Mouse (Mus musculus): ENCODE measurements around the gene Zbtb43. TPM values are rescaled to one million over a fixed set of nuclear protein-coding genes. Genes with fewer than 3 reads are reported as not detected.

The Zbtb43 gene
- 10 to 100 TPM; 17.9 to 45.4 (median 27.9) TPM for total RNA-seq (2018; cell fraction: chromatin; rRNA removed)
- 10 to 100 TPM in 19 of 26 experiments, 1 to 10 TPM in 7; 7.4 to 15.3 (median 11.1) TPM for total RNA-seq (2018; cell fraction: cytosol; rRNA removed)
- 10 to 100 TPM; 16.3 to 40.4 (median 24.7) TPM for total RNA-seq (2018; cell fraction: nucleus; rRNA removed)
- polyA plus RNA-seq (2018): 10.3 to 12.9 TPM (median 11.6 TPM) in 3 replicates

DNA sequence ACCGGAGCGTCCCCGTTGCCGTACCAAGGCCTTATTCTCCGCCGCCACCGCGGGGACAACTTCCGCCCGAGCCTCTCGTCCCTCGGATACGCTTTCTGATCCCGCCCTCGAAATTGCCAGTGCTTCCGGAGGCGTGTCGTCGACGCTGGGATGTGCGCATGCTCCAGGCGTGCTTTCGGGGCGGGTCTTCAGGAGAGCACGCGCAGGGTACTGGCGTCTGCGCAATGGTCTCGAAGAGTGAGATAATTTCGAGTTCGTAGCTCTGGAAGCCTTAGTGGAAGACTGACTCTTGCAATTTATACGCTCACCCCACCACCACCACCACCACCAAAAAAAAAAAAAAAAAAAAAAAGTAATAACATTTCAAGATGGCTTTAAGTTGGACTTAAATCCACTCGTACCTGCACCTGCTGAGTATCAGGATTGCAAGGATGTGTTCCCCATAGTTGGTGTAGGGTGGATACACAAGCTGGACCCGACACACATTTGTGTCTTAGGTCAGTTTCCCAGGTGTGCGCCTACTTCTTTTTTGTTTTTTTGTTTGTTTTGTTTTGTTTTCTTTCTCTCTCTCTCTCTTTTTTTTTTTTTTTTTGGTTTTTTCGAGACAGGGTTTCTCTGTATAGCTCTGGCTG lies at the start of gene Zbtb43:
Zbtb43 (minus strand) TSS at position 94 of the 632 bp plus-strand sequence.
- 2% methylated on average over 34 of the region's 36 CpGs for WGBS (ENCODE audit: missing documents)
- Histone ChIP-seq H3K27ac (peak within 1 kb of the TSS; percentile 24; the same call in 1 of the 2 replicates), H3K79me2 (ENCODE audit: inconsistent target) (peaks cover 45% of the 10 kb centered on the region), H3K36me3 (ENCODE audit: inconsistent target) (peaks cover 15% of the 10 kb centered on the region), H3K4me3 (ENCODE audit: inconsistent target) (peak within 1 kb of the TSS; percentile 69)

- no peaks in the 10 kb centered on the region for H3K36me3 ChIP-seq (ENCODE audit: inconsistent target)
- H3K27ac ChIP-seq: no peak overlapping the region
- H3K79me2 ChIP-seq (ENCODE audit: inconsistent target): no peaks in the 10 kb centered on the region
- no peak overlapping the region for H3K4me3 ChIP-seq (ENCODE audit: inconsistent target)
- WGBS (ENCODE audit: missing documents): 58% methylated on average over 19 of the region's 19 CpGs
Measured at GRCm38 (mm10) chr2:33515856-33516255, 47.5 kb upstream of the Zbtb43 start.

DNA sequence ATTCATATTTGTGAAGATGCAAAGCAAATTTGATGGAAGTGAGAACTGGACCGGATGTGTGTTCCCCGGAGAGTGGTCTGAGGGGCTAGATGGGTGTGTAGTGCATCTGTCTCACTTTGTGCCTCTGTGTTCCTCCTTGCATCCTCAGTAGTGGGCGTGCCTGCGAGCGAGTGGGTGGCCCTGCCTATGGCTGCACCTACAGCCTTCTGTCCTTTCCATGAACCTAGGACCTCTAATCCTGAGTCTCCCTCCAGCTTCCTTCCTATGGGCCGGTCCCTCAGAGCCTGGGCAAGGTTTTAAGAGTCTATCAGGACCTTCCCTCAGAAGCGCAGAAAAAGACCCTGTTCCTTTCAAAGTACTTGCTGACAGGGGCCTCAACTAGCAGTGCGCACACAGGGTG lies 47.1 kb upstream of the Zbtb43 start:
- H3K27ac ChIP-seq: no peak overlapping the region
- no peaks in the 10 kb centered on the region for H3K79me2 ChIP-seq (ENCODE audit: inconsistent target)
- no peaks in the 10 kb centered on the region for H3K36me3 ChIP-seq (ENCODE audit: inconsistent target)
- no peak overlapping the region for H3K4me3 ChIP-seq (ENCODE audit: inconsistent target)
- WGBS (ENCODE audit: missing documents): 84% methylated on average over 8 of the region's 8 CpGs

- Histone ChIP-seq H3K79me2 (ENCODE audit: inconsistent target) (no peaks in the 10 kb centered on the region), H3K27ac (no peak overlapping the region), H3K36me3 (ENCODE audit: inconsistent target) (no peaks in the 10 kb centered on the region), H3K4me3 (ENCODE audit: inconsistent target) (no peak overlapping the region)
- WGBS (ENCODE audit: missing documents): 100% methylated on average over 1 of the region's 1 CpGs
Measured at GRCm38 (mm10) chr2:33510791-33511190, 42.4 kb upstream of the Zbtb43 start.

GRCm38 (mm10) chr2:33502602-33503001 lies 34.2 kb upstream of the Zbtb43 start:
- Histone ChIP-seq H3K36me3 (ENCODE audit: inconsistent target) (no peaks in the 10 kb centered on the region), H3K27ac (no peak overlapping the region), H3K79me2 (ENCODE audit: inconsistent target) (no peaks in the 10 kb centered on the region), H3K4me3 (ENCODE audit: inconsistent target) (no peak overlapping the region)
- 27% methylated on average over 2 of the region's 2 CpGs for WGBS (ENCODE audit: missing documents)

DNA sequence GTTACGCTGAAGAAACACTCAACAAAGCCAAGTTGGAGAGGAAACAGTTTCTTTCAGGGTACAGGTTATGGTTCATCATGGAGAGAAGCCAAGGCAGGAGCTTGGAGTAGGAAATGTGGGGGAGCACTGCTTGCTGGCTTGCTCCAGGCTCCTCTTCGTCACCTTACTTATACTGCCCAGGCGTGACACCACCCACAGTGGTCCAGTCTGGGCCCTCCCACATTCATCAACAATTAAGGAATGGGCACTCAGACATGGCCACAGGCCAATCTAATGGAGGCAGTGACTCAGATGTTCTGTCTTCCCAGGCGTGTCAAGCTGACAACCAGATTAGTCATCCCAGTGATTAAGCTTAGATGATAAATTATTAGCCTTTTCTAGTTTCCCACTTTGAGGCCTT lies 29.9 kb upstream of the Zbtb43 start:
- WGBS (ENCODE audit: missing documents): 89% methylated on average over 3 of the region's 4 CpGs
- no peak overlapping the region for H3K27ac ChIP-seq
- H3K4me3 ChIP-seq (ENCODE audit: inconsistent target): no peak overlapping the region

DNA sequence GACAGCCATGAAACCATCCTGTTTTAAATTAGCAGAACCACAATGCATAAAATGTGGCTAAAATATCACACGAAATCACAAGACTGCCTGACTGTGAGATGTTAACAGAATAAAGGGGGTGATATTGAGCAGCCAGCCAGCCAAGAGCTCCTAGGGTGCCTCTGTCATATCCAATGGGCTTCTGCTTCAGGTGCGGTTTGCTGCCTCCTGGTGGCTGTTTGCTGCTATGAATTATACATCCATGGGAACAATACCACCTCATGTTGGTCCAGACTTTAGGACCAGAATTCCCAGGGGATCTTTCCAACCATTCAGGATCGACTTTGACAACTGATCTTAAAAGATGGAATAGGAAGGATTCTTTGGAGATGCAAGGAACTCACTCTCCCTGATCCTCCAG lies 27.3 kb upstream of the Zbtb43 start:
- Histone ChIP-seq H3K36me3 (ENCODE audit: inconsistent target) (no peaks in the 10 kb centered on the region), H3K27ac (no peak overlapping the region), H3K79me2 (ENCODE audit: inconsistent target) (no peaks in the 10 kb centered on the region), H3K4me3 (ENCODE audit: inconsistent target) (no peak overlapping the region)
- WGBS (ENCODE audit: missing documents): 66% methylated on average over 3 of the region's 3 CpGs

More for the DNA sequence above, 29.9 kb upstream of the Zbtb43 start:
- Histone ChIP-seq H3K79me2 (ENCODE audit: inconsistent target) (no peaks in the 10 kb centered on the region), H3K36me3 (ENCODE audit: inconsistent target) (no peaks in the 10 kb centered on the region)

GRCm38 (mm10) chr2:33492041-33492440 lies 23.7 kb upstream of the Zbtb43 start:
- WGBS (ENCODE audit: missing documents): 77% methylated on average over 3 of the region's 3 CpGs
- Histone ChIP-seq H3K4me3 (ENCODE audit: inconsistent target) (no peak overlapping the region), H3K27ac (no peak overlapping the region), H3K36me3 (ENCODE audit: inconsistent target) (no peaks in the 10 kb centered on the region), H3K79me2 (ENCODE audit: inconsistent target) (no peaks in the 10 kb centered on the region)

- WGBS (ENCODE audit: missing documents): 77% methylated on average over 10 of the region's 10 CpGs
- Histone ChIP-seq H3K79me2 (ENCODE audit: inconsistent target) (no peaks in the 10 kb centered on the region), H3K27ac (no peak overlapping the region), H3K4me3 (ENCODE audit: inconsistent target) (no peak overlapping the region), H3K36me3 (ENCODE audit: inconsistent target) (no peaks in the 10 kb centered on the region)
Measured at GRCm38 (mm10) chr2:33489565-33489964, 21.2 kb upstream of the Zbtb43 start.

DNA sequence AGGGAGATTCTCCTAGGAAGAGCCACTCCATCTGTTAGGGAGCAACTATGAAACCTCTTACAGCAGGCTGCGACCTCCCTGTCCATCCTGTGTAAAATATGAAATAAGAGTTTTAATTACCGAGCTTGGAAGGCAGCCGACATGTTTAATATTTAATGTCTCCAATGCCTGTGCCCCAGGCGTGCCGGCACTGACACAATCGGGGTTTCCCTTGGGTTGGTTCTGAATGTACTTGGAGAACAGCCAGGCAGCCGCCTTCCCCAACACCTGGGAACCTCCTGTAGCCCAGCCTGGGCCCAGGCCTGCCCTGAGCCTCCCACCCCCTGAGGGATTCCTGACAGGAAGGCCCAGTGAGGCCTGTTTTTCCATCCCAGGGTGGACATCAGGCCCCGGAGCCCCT lies 19.0 kb upstream of the Zbtb43 start:
- no peak overlapping the region for H3K27ac ChIP-seq
- WGBS (ENCODE audit: missing documents): 74% methylated on average over 8 of the region's 8 CpGs
- no peaks in the 10 kb centered on the region for H3K36me3 ChIP-seq (ENCODE audit: inconsistent target)
- H3K4me3 ChIP-seq (ENCODE audit: inconsistent target): no peak overlapping the region
- H3K79me2 ChIP-seq (ENCODE audit: inconsistent target): no peaks in the 10 kb centered on the region

DNA sequence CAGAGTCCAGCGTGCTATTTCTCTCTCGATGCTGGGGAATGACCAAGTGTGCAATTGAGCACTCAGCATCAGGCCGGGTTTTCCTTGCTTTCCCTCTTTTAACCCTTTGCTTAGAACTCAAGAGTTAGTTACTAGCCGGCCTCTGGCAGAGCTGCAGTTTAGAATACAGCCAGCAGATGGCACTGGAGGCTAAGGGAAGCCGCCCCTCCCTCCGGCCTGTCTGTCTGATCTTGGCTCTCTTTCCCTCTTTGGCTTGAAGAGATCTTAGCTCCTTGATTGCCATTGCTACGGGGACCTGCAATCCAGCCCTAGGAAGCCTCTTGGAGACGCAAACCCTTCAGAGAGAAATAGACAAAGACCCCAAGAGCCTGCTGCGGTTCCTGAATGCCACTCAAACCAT lies 18.5 kb upstream of the Zbtb43 start:
- H3K27ac ChIP-seq: no peak overlapping the region
- no peaks in the 10 kb centered on the region for H3K36me3 ChIP-seq (ENCODE audit: inconsistent target)
- 13% methylated on average over 9 of the region's 9 CpGs for WGBS (ENCODE audit: missing documents)
- no peak overlapping the region for H3K4me3 ChIP-seq (ENCODE audit: inconsistent target)
- H3K79me2 ChIP-seq (ENCODE audit: inconsistent target): no peaks in the 10 kb centered on the region

DNA sequence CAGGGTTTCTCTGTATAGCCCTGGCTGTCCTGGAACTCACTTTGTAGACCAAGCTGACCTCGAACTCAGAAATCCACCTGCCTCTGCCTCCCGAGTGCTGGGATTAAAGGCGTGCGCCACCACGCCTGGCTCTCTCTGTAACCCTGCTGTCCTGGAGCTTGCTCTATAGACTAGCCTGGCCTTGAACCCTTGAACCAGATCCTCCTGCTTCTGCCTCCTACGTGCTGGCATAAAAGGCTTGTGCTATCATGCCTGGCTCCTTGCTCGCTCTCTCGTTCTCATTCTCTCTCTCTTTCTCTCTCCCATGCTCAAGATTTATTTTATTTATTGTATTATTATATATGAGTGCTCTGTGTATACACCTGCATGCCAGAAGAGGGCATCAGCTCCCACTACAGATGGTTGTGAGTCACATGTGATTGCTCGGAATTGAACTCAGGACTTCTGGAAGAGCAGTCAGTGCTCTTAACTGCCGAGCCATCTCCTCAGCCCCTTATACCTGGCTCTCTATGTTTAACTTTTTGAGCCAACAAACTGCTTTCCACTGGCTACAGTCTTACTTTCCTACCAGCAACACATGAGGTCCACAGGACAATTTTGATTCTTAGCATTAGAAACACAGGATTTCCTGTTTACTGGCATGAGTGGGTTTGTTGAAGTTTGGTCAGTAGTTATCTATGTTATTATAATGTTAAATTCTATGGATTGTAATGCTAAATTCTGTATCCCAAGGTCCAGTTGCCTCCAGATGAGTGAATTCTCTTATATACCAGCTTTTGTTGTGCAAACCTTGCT lies 9.8 kb upstream of the Zbtb43 start:
- H3K4me3 ChIP-seq (ENCODE audit: inconsistent target): no peak overlapping the region
- H3K27ac ChIP-seq: no peak overlapping the region
- H3K36me3 ChIP-seq (ENCODE audit: inconsistent target): no peaks in the 10 kb centered on the region
- H3K79me2 ChIP-seq (ENCODE audit: inconsistent target): no peaks in the 10 kb centered on the region
- WGBS (ENCODE audit: missing documents): 89% methylated on average over 10 of the region's 10 CpGs

DNA sequence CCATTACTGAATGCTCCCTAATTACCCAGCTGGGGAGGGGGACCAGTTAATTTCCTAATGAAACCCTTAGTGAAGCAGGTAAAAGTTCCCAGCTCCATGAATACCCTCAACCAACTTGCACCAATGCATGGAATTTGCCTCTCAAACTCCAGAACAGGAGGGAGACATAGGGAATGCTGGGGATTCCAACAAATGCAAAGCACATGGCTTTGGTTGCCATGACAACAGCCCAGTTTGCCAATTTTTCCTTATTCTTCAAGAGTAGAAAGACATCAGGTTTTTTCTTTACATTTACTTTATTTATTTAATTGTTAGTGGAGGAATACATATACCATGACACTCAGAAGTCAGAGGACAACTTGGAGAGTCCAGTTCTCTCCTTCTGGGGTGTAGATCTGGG lies 7.6 kb upstream of the Zbtb43 start:
- Histone ChIP-seq H3K27ac (no peak overlapping the region), H3K36me3 (ENCODE audit: inconsistent target) (no peaks in the 10 kb centered on the region), H3K4me3 (ENCODE audit: inconsistent target) (no peak overlapping the region), H3K79me2 (ENCODE audit: inconsistent target) (no peaks in the 10 kb centered on the region)

- Histone ChIP-seq H3K4me3 (ENCODE audit: inconsistent target) (peak overlapping the region; percentile 69), H3K36me3 (ENCODE audit: inconsistent target) (peaks cover 22% of the 10 kb centered on the region), H3K27ac (peak overlapping the region; percentile 24; the same call in 1 of the 2 replicates), H3K79me2 (ENCODE audit: inconsistent target) (peaks cover 53% of the 10 kb centered on the region)
- WGBS (ENCODE audit: missing documents): 5% methylated on average over 57 of the region's 57 CpGs
Measured at GRCm38 (mm10) chr2:33467546-33468465, 553 bp downstream of the Zbtb43 start.
